Mouse (Mus musculus): ENCODE data around the gene Etv6.

DNA sequence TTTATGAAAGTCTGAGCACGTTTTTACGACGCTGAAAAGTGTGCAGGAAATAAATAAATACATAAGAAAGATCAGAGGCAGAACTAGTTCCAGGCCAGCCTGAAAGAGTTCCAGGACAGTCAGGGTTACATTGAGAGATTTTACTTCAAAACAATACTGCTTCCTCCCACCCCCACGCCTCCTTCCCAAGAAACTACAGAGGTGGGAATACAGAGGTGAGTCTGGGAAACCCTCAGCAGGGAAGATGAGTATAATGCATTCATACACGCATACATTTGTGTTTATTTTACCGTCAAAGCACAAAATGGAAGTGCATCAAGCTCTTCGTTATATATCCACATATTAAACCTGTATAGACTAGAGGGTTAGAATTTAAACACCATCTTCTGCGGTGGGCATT, 1.1 kb upstream of the Etv6 start:
- TF ChIP-seq RAD21 (IDR thresholded peaks at IDR 0.05; ENCODE audit: low read depth, low read length), result no peak
- TF ChIP-seq CTCF (IDR thresholded peaks at IDR 0.05 in 2 of 3, conservative IDR thresholded peaks at IDR 0.05 in 1 of 3; ENCODE audit: control insufficient read depth in 1 of 3, insufficient read depth in 1 of 3, low read depth in 2 of 3, low read length in 3 of 3, poor library complexity in 1 of 3, severe bottlenecking in 1 of 3), result no peak
- no peak for TF ChIP-seq MAFK (IDR thresholded peaks at IDR 0.05; ENCODE audit: borderline replicate concordance, low read depth, low read length)
- no peak for TF ChIP-seq KAT2A (conservative IDR thresholded peaks at IDR 0.05; ENCODE audit: low read depth, low read length)
- TF ChIP-seq MAZ (IDR thresholded peaks at IDR 0.05; ENCODE audit: low read depth, low read length), result no peak
